Mouse (Mus musculus) lung, postnatal 0 days (tissue): ENCODE measurements around the gene Cxcl10.
"Not testable (repeated sequence)": the region's sequence is repeated elsewhere in the genome, so short reads cannot be mapped to it uniquely, and the experiment has no call there.

Experiments
- CTCF ChIP-seq: IDR thresholded peaks from 2 replicates; pipeline ENCODE4 v1.5.1; 2016; ENCODE audit warnings: antibody characterized with exemption, mild to moderate bottlenecking
- EP300 ChIP-seq: IDR thresholded peaks from 2 replicates; pipeline ENCODE4 v1.6.1; 2016; ENCODE audit warnings: antibody characterized with exemption, mild to moderate bottlenecking, control low read depth

DNA sequence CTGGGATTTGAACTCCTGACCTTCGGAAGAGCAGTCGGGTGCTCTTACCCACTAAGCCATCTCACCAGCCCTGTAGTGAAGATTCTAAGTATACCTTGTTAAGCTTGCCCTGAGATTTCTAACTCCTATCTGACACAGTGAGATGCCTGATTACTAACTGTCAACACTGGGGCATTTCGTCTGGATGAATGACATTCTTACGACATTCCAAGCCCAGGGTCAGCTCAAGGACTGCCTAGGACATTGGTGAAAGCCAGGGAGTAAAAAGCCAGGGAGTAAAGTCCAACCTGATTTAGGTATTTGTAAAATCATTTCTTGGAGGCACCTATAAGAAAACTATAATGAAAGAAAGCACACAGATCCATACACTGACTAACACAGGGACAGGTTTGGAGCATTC, 4.0 kb upstream of the Cxcl10 start:
- TF ChIP-seq CTCF, EP300: not testable (repeated sequence)
